Mouse (Mus musculus) embryonic facial prominence, embryonic 11.5 days (tissue): Measurements from ENCODE around the gene Zfp423. TPM values are rescaled to one million over a fixed set of nuclear protein-coding genes. Genes with fewer than 3 reads are reported as not detected.

Experiments used
- ATAC-seq: fragments of 200-750 bp; cut with Nextera tagmentation; replicated peaks from 2 replicates; pipeline ENCODE4 v1.8.0; 2017; ENCODE audit warnings: low read depth; ENCODE audit not compliant: insufficient number of reproducible peaks, low FRiP score, low TSS enrichment
- DNase-seq: peaks from one replicate; pipeline ENCODE4 v3.0.0-alpha.2; 2015; ENCODE audit warnings: low spot score
- H3K27ac ChIP-seq: fragments of 300-500 bp; sonication (generic); replicated peaks from 2 replicates; pipeline ENCODE4 v1.5.1; 2014; ENCODE audit warnings: mild to moderate bottlenecking, low read depth, low read length, control low read depth
- H3K27me3 ChIP-seq: fragments of 300-500 bp; sonication (generic); 2 replicates; pipeline ENCODE4 v1.6.1; 2014; ENCODE audit warnings: mild to moderate bottlenecking, low read length, moderate library complexity, mixed read lengths; ENCODE audit not compliant: control insufficient read depth, insufficient read depth
- H3K36me3 ChIP-seq: fragments of 300-500 bp; sonication (generic); replicated peaks from 2 replicates; pipeline ENCODE4 v1.6.1; 2014; ENCODE audit warnings: low read depth, mild to moderate bottlenecking, low read length, moderate library complexity, mixed read lengths; ENCODE audit not compliant: control insufficient read depth, insufficient read depth
- H3K4me1 ChIP-seq: fragments of 300-500 bp; sonication (generic); 2 replicates; pipeline ENCODE4 v1.6.1; 2014; ENCODE audit warnings: low read length, mixed read lengths; ENCODE audit not compliant: control insufficient read depth, insufficient read depth
- H3K4me2 ChIP-seq: fragments of 300-500 bp; sonication (generic); 2 replicates; pipeline ENCODE4 v1.6.1; 2014; ENCODE audit warnings: low read depth, mild to moderate bottlenecking, control low read depth, low read length, moderate library complexity
- H3K4me3 ChIP-seq: fragments of 300-500 bp; sonication (generic); 2 replicates; pipeline ENCODE4 v1.5.1; 2014; ENCODE audit warnings: low read depth, low read length, control low read depth
- H3K9ac ChIP-seq: fragments of 300-500 bp; sonication (generic); replicated peaks from 2 replicates; pipeline ENCODE4 v1.6.1; 2014; ENCODE audit warnings: mild to moderate bottlenecking, control low read depth, low read length
- H3K9me3 ChIP-seq: fragments of 300-500 bp; sonication (generic); replicated peaks from 2 replicates; pipeline ENCODE4 v1.6.1; 2016; ENCODE audit warnings: mild to moderate bottlenecking, low read length, inconsistent platforms, mixed read lengths; ENCODE audit not compliant: control insufficient read depth
- WGBS: fragments of 180-500 bp; shearing (Covaris S2); extraction: QIAGEN DNeasy Blood & Tissue Kit; methylation state at CpG from one replicate; pipeline ENCODE4 v1.1.7; 2014; 5-methylcytosine and 5-hydroxymethylcytosine counted together
- polyA plus RNA-seq: library from polyadenylated mRNA; unstranded; fragments of >200 nt; fragmentation: Nextera tagmentation; extraction: Ambion mirVana; gene quantifications from 2 replicates; pipeline ENCODE4 v1.2.1, GENCODE M21; 2014

Zfp423 gene
- polyA plus RNA-seq, 1 experiment from 2014 or later, result 25.4 TPM

DNA sequence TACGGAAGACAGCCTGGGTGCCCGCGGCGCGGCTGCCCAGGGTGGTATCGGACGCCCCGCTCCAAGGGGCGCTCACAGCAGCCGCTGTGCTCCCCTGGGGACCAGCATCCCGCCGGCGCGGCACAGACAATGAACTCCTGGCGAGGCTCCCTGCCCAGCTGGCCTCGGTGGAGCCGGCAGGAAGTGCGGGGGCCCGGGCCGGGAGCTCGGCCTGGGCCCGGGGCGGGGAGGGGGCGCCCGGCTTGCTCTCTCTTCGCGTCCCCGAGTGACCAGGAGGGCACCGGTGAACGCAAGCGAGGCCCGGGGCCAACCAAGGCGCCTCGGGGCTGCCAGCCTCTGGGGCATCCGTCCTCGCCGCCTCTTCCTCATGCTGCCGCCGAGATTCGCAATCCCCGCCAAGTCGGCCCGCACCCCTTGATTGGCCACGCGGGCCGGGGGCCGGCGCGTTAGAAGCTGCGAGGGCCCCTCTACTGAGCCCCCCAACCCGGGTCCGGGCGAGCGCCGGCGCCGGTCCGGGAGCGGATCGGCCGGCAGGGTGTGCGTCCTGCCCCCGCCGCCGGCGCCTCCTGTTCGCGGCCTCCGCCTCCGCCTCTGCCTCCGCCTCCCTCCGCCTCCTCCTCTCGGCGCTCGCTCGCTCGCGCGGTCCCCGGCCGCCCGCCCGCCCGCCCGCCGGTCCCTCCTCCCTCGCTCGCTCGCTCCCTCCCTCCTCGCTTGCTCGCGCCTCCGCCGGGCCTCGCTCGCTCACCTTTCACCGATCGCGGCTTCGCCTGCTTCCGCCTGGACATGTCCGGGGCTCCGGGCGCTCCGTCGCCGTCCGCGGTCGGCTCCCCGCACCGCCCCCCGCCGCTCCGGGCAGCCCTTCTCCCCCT lies 710 bp downstream of the Zfp423 start:
- peak overlapping the region; percentile 99 for H3K9ac ChIP-seq
- H3K4me1 ChIP-seq, result peaks cover 9% of the 10 kb centered on the region
- peaks cover 8% of the 10 kb centered on the region; the same call in 1 of the 2 replicates for H3K27me3 ChIP-seq
- under 1% methylated on average over 72 of the region's 115 CpGs for WGBS
- peak overlapping the region; percentile 99 for H3K27ac ChIP-seq
- ATAC-seq (peak; percentile 41), DNase-seq (peak; percentile 75)
- H3K9me3 ChIP-seq, result no peaks in the 10 kb centered on the region
- H3K4me3 ChIP-seq, result peak overlapping the region; percentile 93
- peak overlapping the region; percentile 96 for H3K4me2 ChIP-seq
- H3K36me3 ChIP-seq, result no peaks in the 10 kb centered on the region

DNA sequence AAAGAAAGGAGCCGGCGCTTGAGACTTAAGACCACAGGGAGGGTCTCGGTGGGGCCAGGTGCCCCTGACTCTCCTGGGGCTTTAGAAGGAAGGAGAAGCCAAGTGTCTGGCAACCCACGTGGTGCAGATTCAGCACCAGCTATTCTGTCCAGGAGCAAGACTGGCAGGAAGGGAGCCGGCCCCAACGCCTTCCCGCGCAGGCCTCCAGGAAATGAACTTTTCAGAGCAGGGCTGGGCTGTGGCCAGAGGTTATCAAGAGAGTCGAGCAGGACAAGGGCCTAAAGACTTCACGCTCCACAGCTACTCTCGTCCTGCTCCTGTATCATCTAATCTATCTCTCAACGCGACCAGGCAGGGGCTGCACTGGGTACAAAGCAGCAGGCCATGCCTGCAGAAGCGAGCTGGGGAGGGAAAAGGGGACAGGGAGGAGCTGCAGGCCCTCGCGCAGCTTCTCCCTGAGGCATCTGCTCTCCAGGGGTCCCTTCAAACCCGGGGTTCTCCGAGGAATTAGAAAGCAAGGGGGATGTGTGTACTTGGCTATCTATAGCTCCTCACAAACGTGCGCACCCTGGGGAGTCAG lies 1.4 kb downstream of the Zfp423 start:
- ATAC-seq, result no peak
- peak overlapping the region; percentile 99 for H3K27ac ChIP-seq
- under 1% methylated on average over 20 of the region's 20 CpGs for WGBS
- H3K27me3 ChIP-seq, result peaks cover 8% of the 10 kb centered on the region; the same call in 1 of the 2 replicates
- peak overlapping the region; percentile 93 for H3K4me3 ChIP-seq
- H3K4me2 ChIP-seq, result peak overlapping the region; percentile 96
- peak overlapping the region; percentile 99 for H3K9ac ChIP-seq
- DNase-seq, result peak; percentile 55
- H3K4me1 ChIP-seq, result peaks cover 9% of the 10 kb centered on the region
- H3K9me3 ChIP-seq, result no peaks in the 10 kb centered on the region
- no peaks in the 10 kb centered on the region for H3K36me3 ChIP-seq

GRCm38 (mm10) chr8:87956001-87956400 lies 3.4 kb downstream of the Zfp423 start:
- H3K4me3 ChIP-seq, result no peak overlapping the region
- no peak for ATAC-seq

DNA sequence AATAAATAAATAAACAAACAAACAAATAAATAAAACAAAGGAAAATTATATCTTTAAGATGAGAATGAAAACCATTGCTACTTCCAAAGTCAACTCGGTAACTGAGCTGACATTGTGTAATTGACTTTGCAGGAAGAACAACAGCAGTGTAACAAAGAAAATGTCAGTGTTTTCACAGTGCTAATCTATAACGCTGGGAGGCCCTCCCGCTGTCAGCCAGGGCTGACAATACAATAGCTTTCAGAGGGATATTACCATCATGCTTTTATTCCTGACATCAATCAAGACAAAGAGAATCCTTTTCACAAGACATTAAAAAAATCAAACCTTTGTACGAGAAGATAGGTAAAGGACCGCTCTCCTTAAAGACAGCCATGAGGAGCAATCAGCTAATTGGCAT lies 5.9 kb downstream of the Zfp423 start:
- WGBS, result 49% methylated on average over 5 of the region's 5 CpGs
- DNase-seq (no peak), ATAC-seq (no peak)
- H3K4me3 ChIP-seq, result no peak overlapping the region
- H3K27me3 ChIP-seq, result no peaks in the 10 kb centered on the region
- H3K4me2 ChIP-seq, result no peak overlapping the region
- H3K27ac ChIP-seq, result no peak overlapping the region
- H3K9ac ChIP-seq, result no peak overlapping the region
- no peaks in the 10 kb centered on the region; the same call in 1 of the 2 replicates for H3K4me1 ChIP-seq
- no peaks in the 10 kb centered on the region for H3K36me3 ChIP-seq
- no peaks in the 10 kb centered on the region for H3K9me3 ChIP-seq

More at GRCm38 (mm10) chr8:87956001-87956400, 3.4 kb downstream of the Zfp423 start:
- Histone ChIP-seq H3K36me3 (no peaks in the 10 kb centered on the region), H3K9me3 (no peaks in the 10 kb centered on the region), H3K9ac (no peak overlapping the region), H3K4me2 (no peak overlapping the region), H3K27ac (no peak overlapping the region), H3K4me1 (no peaks in the 10 kb centered on the region; the same call in 1 of the 2 replicates), H3K27me3 (no peaks in the 10 kb centered on the region)
- DNase-seq, result no peak
- 57% methylated on average over 5 of the region's 5 CpGs for WGBS

- H3K4me1 ChIP-seq, result no peaks in the 10 kb centered on the region; the same call in 1 of the 2 replicates
- no peak overlapping the region for H3K4me3 ChIP-seq
- H3K4me2 ChIP-seq, result no peak overlapping the region
- H3K36me3 ChIP-seq, result no peaks in the 10 kb centered on the region
- no peak overlapping the region for H3K27ac ChIP-seq
- H3K9me3 ChIP-seq, result no peaks in the 10 kb centered on the region
- 65% methylated on average over 6 of the region's 6 CpGs for WGBS
- ATAC-seq (no peak), DNase-seq (no peak)
- no peak overlapping the region for H3K9ac ChIP-seq
- H3K27me3 ChIP-seq, result no peaks in the 10 kb centered on the region
Observed at GRCm38 (mm10) chr8:87952298-87952697, 7.1 kb downstream of the Zfp423 start.

- Histone ChIP-seq H3K9ac (peak overlapping the region; percentile 22; the same call in 1 of the 2 replicates), H3K27ac (0 out of 2 replicates have a peak overlapping the region, but pooled peaks have one; percentile 8), H3K27me3 (no peaks in the 10 kb centered on the region), H3K4me1 (peaks cover 18% of the 10 kb centered on the region), H3K9me3 (no peaks in the 10 kb centered on the region), H3K36me3 (no peaks in the 10 kb centered on the region), H3K4me2 (peak overlapping the region; percentile 79), H3K4me3 (no peak overlapping the region)
- ATAC-seq, result peak; percentile 30; the same call in 1 of the 2 replicates
- WGBS, result 17% methylated on average over 5 of the region's 5 CpGs
- peak; percentile 40 for DNase-seq
Observed at GRCm38 (mm10) chr8:87944225-87944934, 15.0 kb downstream of the Zfp423 start.

- 3% methylated on average over 42 of the region's 42 CpGs for WGBS
- peak overlapping the region; percentile 48; the same call in 1 of the 2 replicates for H3K27ac ChIP-seq
- no peak for ATAC-seq
Observed at GRCm38 (mm10) chr8:87943651-87944091, 15.7 kb downstream of the Zfp423 start.

More at GRCm38 (mm10) chr8:87943651-87944091, 15.7 kb downstream of the Zfp423 start:
- no peaks in the 10 kb centered on the region for H3K36me3 ChIP-seq
- peak overlapping the region; percentile 79 for H3K4me2 ChIP-seq
- H3K9me3 ChIP-seq, result no peaks in the 10 kb centered on the region
- peaks cover 22% of the 10 kb centered on the region for H3K4me1 ChIP-seq
- peak overlapping the region; percentile 65 for H3K9ac ChIP-seq
- no peaks in the 10 kb centered on the region for H3K27me3 ChIP-seq
- DNase-seq, result peak; percentile 37
- peak overlapping the region; percentile 27 for H3K4me3 ChIP-seq
